Mouse (Mus musculus): ENCODE measurements around the gene Sap25. TPM values are rescaled to one million over a fixed set of nuclear protein-coding genes. Genes with fewer than 3 reads are reported as not detected.

Gene Sap25
- polyA plus RNA-seq, 1 experiment = 72.5 TPM

GRCm38 (mm10) chr5:137623937-137624530 lies 17.1 kb upstream of the Sap25 start:
- Histone ChIP-seq H3K4me3 (replicated peaks) (peak overlapping the region; percentile 42), H3K27me3 (replicated peaks) (peaks cover 20% of the 10 kb centered on the region), H3K4me1 (peaks cover 29% of the 10 kb centered on the region), H3K36me3 (replicated peaks; ENCODE audit: low read length) (no peaks in the 10 kb centered on the region), H3K9me3 (peaks cover 4% of the 10 kb centered on the region; the same call in 1 of the 2 replicates)
- no peak for TF ChIP-seq GATA1 (IDR thresholded peaks at IDR 0.05; ENCODE audit: borderline replicate concordance, low read length)

GRCm38 (mm10) chr5:137627991-137628390 lies 13.1 kb upstream of the Sap25 start:
- peaks cover 60% of the 10 kb centered on the region for H3K4me1 ChIP-seq
- H3K27me3 ChIP-seq (replicated peaks) = peaks cover 2% of the 10 kb centered on the region
- no peak for TF ChIP-seq FLI1 (IDR thresholded peaks at IDR 0.05; ENCODE audit: low read length)
- TF ChIP-seq GATA1 (IDR thresholded peaks at IDR 0.05; ENCODE audit: borderline replicate concordance, low read length) = no peak
- H3K9me3 ChIP-seq = peaks cover 2% of the 10 kb centered on the region; the same call in 1 of the 2 replicates
- peaks cover 8% of the 10 kb centered on the region for H3K36me3 ChIP-seq (replicated peaks; ENCODE audit: low read length)
- H3K4me3 ChIP-seq (replicated peaks) = peak overlapping the region; percentile 100

GRCm38 (mm10) chr5:137628498-137629305 lies 12.4 kb upstream of the Sap25 start, which contains the start of the genes Fbxo24, Lrch4 and Gm20605:
Gene Fbxo24, minus strand, starts transcription at chr5:137629002.
Gene Lrch4, plus strand, starts transcription at chr5:137629121.
Gene Gm20605, plus strand, starts transcription at chr5:137629175.
- peaks cover 67% of the 10 kb centered on the region for H3K4me1 ChIP-seq
- no peaks in the 10 kb centered on the region for H3K27me3 ChIP-seq (replicated peaks)
- TF ChIP-seq FLI1 (IDR thresholded peaks at IDR 0.05; ENCODE audit: low read length) (no peak), GATA1 (IDR thresholded peaks at IDR 0.05; ENCODE audit: borderline replicate concordance, low read length) (no peak)
- H3K9me3 ChIP-seq = no peaks in the 10 kb centered on the region
- H3K4me3 ChIP-seq (replicated peaks) = peak within 1 kb of the TSS; percentile 100
- H3K36me3 ChIP-seq (replicated peaks; ENCODE audit: low read length) = peaks cover 15% of the 10 kb centered on the region

- no peaks in the 10 kb centered on the region for H3K9me3 ChIP-seq
- no peaks in the 10 kb centered on the region for H3K27me3 ChIP-seq (replicated peaks)
- H3K4me1 ChIP-seq = peaks cover 69% of the 10 kb centered on the region
- H3K4me3 ChIP-seq (replicated peaks) = peak overlapping the region; percentile 100
- peaks cover 21% of the 10 kb centered on the region for H3K36me3 ChIP-seq (replicated peaks; ENCODE audit: low read length)
- TF ChIP-seq GATA1 (IDR thresholded peaks at IDR 0.05; ENCODE audit: borderline replicate concordance, low read length) (no peak), FLI1 (IDR thresholded peaks at IDR 0.05; ENCODE audit: low read length) (no peak)
Measured at GRCm38 (mm10) chr5:137629306-137629721, 11.8 kb upstream of the Sap25 start.

- Histone ChIP-seq H3K4me3 (replicated peaks) (peak overlapping the region; percentile 100), H3K9me3 (no peaks in the 10 kb centered on the region), H3K4me1 (peaks cover 64% of the 10 kb centered on the region), H3K36me3 (replicated peaks; ENCODE audit: low read length) (peaks cover 26% of the 10 kb centered on the region), H3K27me3 (replicated peaks) (no peaks in the 10 kb centered on the region)
- TF ChIP-seq FLI1 (IDR thresholded peaks at IDR 0.05; ENCODE audit: low read length) = no peak
- no peak for TF ChIP-seq GATA1 (IDR thresholded peaks at IDR 0.05; ENCODE audit: borderline replicate concordance, low read length)
Measured at GRCm38 (mm10) chr5:137629906-137630545, 11.1 kb upstream of the Sap25 start.

- Histone ChIP-seq H3K4me3 (replicated peaks) (peak overlapping the region; percentile 100), H3K27me3 (replicated peaks) (no peaks in the 10 kb centered on the region), H3K4me1 (peaks cover 69% of the 10 kb centered on the region), H3K9me3 (no peaks in the 10 kb centered on the region), H3K36me3 (replicated peaks; ENCODE audit: low read length) (peaks cover 32% of the 10 kb centered on the region)
- TF ChIP-seq GATA1 (IDR thresholded peaks at IDR 0.05; ENCODE audit: borderline replicate concordance, low read length) (no peak), FLI1 (IDR thresholded peaks at IDR 0.05; ENCODE audit: low read length) (no peak)
Measured at GRCm38 (mm10) chr5:137630602-137631001, 10.5 kb upstream of the Sap25 start.

GRCm38 (mm10) chr5:137631171-137631570 lies 10.0 kb upstream of the Sap25 start:
- Histone ChIP-seq H3K36me3 (replicated peaks; ENCODE audit: low read length) (peaks cover 38% of the 10 kb centered on the region), H3K27me3 (replicated peaks) (no peaks in the 10 kb centered on the region), H3K9me3 (no peaks in the 10 kb centered on the region), H3K4me1 (peaks cover 69% of the 10 kb centered on the region), H3K4me3 (replicated peaks) (peak overlapping the region; percentile 100)
- no peak for TF ChIP-seq GATA1 (IDR thresholded peaks at IDR 0.05; ENCODE audit: borderline replicate concordance, low read length)
- 0 out of 2 replicates have a peak, but pooled peaks have one; percentile 39 for TF ChIP-seq FLI1 (IDR thresholded peaks at IDR 0.05; ENCODE audit: low read length)

- peaks cover 42% of the 10 kb centered on the region for H3K36me3 ChIP-seq (replicated peaks; ENCODE audit: low read length)
- H3K4me1 ChIP-seq = peaks cover 71% of the 10 kb centered on the region
- H3K27me3 ChIP-seq (replicated peaks) = no peaks in the 10 kb centered on the region
Measured at GRCm38 (mm10) chr5:137631591-137631990, 9.5 kb upstream of the Sap25 start.

GRCm38 (mm10) chr5:137633397-137634084 lies 7.6 kb upstream of the Sap25 start:
- peaks cover 71% of the 10 kb centered on the region for H3K4me1 ChIP-seq
- no peak for TF ChIP-seq GATA1 (IDR thresholded peaks at IDR 0.05; ENCODE audit: borderline replicate concordance, low read length)
- peaks cover 62% of the 10 kb centered on the region for H3K36me3 ChIP-seq (replicated peaks; ENCODE audit: low read length)
- no peaks in the 10 kb centered on the region for H3K27me3 ChIP-seq (replicated peaks)
- H3K4me3 ChIP-seq (replicated peaks) = no peak overlapping the region
- no peaks in the 10 kb centered on the region for H3K9me3 ChIP-seq

More at GRCm38 (mm10) chr5:137631591-137631990, 9.5 kb upstream of the Sap25 start:
- no peak for TF ChIP-seq GATA1 (IDR thresholded peaks at IDR 0.05; ENCODE audit: borderline replicate concordance, low read length)
- no peak; the same call in 1 of the 2 replicates for TF ChIP-seq FLI1 (IDR thresholded peaks at IDR 0.05; ENCODE audit: low read length)
- Histone ChIP-seq H3K9me3 (no peaks in the 10 kb centered on the region), H3K4me3 (replicated peaks) (peak overlapping the region; percentile 100)
